Mouse (Mus musculus): ENCODE results near the gene Idh2.

The Idh2 gene

GRCm38 (mm10) chr7:80085970-80086715 lies 29.0 kb downstream of the Idh2 start:
- no peak for DNase-seq (ENCODE audit: low spot score in 2 of 2)

GRCm38 (mm10) chr7:80084484-80084931 lies 30.7 kb downstream of the Idh2 start:
- no peak for DNase-seq (ENCODE audit: low spot score in 2 of 2)

- DNase-seq (ENCODE audit: low spot score in 2 of 2), result no peak
Measured at GRCm38 (mm10) chr7:80081586-80082554, 33.3 kb downstream of the Idh2 start.

DNA sequence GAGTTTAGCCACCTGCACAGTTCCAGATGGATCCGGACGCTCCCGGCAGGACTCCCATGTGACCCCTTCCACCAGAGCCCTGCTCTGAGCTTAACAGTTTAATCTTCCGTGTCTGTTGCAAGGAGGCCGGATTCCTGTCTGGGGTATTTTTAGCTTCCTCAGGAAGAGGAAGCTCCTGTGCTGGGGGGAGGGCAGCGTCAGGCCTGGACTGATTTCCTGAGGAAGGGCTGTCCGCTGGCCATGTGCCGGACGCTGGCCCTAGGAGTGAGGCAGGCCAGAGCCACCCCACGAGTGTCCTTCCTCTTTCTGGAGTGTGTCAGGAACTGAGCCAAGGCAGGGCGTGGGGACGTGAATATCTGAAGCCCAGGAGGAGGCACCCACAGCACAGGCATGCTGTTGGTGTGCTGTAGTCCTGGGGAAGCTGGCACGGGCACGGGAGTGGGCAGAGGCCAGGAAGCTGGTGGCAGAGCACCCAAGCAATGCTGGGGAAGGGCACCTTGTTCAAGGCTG lies 36.3 kb downstream of the Idh2 start:
- DNase-seq (ENCODE audit: low spot score in 2 of 2), result peak; percentile 95 to 98

DNA sequence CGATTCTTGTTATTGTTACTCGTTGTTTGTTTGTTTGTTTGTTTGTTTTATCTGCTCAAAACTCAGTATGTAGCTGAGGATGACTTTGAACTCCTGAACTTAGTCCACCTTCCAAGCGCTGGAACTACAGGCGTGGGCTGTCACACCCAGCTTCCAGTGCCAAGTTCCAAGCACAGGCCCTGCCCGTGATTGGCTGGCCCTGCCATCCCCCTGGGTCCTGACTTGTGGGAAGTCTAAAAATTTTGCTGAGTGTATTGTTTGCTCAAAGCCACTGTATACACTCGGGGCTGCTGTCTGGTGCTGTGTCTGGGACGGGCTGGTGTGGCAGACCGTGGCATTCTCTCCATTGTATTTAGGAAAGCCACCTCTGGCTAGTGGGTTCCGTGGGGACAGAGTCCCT lies 37.4 kb downstream of the Idh2 start:
- DNase-seq (ENCODE audit: low spot score in 2 of 2), result peak in 1 of 2 experiments; percentile 68

DNA sequence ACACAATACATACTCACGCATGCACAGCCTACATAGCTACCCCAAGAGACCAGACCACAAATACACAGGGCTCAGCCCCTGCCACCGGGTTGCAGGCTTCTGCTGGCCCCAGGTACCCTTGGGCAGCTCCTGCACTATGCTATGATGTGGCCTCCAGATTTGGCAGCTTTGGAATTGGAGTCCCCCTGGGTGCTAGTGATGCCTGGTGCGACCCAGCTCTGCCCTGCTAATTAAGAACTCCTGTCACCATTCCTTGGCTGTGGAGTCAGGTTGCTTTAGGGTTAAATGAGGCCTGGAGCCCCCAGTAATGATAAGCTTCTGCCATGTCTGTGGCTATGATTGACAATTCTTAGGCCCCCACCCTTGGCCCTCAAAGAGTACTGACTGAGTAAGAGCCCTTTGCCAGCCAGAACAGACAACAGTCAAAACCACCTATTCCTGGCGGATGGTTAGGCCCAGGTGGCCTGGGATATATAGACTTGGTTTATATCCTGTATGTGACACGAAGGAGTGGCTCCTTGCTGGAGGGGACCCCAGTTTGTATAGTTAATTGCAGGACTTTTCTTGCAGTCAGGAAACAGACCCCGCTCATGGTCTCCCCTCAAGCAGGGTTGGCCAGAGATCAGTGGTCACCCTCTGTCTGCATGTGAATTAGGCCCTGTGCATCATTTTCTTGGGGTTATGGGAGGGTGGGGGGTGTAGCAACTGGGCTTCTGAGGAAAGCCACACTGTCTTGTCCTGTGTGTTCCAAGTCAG lies 38.1 kb downstream of the Idh2 start:
- DNase-seq (ENCODE audit: low spot score in 2 of 2), result no peak

DNA sequence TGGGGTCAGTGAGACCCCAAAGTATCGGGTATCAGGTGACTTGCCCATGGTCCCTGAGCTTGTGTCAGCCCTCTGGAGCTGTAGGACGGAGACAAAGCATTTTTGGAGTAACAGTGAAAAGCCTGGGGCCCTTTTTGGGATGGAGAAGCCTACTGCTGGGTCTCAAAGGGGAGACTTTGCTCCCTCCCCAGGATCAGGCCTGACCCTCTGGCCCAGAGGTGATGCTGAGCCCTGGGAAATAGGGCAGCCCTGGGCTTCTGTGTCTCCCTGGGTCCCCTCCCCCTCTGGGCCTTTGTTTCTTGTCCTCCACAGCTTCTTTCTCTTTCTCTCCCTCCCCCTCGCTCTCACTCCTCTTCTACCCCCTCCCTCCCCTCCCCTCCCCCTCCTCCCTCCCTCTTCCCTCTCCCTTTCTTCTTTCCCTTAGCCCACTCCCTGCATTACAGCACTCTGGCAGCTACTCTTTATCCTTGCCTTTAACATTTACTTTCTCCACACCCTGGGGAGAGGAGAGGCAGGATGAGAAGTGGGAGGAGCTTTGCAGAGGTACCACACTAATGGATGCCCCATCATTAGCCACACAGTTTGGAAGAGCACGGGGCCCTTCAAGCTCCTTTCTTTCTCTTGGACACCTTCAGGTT lies 39.1 kb downstream of the Idh2 start:
- DNase-seq (ENCODE audit: low spot score in 2 of 2), result no peak

DNA sequence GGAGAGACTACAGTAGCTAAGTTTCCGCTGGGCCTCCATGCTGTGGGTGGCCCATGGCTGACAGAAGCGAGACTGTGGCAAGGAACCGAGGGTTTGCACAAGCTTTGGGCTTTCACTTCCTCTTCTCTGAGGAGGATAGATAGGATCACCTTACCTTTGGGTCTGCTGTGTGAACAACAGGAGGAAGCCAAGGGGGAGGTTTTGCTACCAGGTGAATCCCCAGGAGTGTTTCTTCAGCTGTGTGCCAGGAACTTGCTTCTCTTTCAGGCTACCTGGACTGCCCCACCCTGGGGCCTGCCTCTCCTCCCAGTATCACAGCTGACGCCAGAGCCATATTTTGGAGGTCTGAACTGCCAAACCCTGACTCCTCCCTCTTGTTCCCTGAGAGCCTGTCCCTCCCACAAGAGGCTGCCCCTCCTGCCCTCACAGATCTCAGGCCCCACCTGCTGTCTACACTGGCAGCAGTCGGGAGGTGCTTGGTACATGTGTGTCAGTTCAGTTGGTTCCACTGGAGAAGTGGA lies 40.2 kb downstream of the Idh2 start:
- DNase-seq (ENCODE audit: low spot score in 2 of 2), result peak; percentile 66 to 69

DNA sequence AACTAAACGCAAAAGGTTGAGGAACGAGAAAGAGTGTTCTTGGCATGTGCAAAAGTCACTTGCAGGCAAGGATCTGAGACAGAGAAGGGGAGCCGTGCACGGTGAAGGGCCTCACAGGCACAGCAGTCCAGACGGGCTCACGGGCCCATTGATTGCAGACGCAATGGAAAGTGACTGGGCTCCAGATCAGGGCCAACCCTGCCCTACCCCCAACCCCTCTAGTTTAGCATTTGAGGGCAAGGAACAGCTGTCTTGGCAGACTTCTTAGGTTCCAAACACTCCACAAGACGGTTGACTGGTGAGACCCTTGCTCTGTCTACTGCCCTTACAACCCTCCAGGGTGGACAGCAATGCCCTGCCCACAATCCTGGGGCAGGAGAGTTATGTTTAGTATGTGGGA lies 41.7 kb downstream of the Idh2 start:
- DNase-seq (ENCODE audit: low spot score in 2 of 2), result no peak

- DNase-seq (ENCODE audit: low spot score in 2 of 2), result no peak
Measured at GRCm38 (mm10) chr7:80072297-80072696, 42.9 kb downstream of the Idh2 start.

DNA sequence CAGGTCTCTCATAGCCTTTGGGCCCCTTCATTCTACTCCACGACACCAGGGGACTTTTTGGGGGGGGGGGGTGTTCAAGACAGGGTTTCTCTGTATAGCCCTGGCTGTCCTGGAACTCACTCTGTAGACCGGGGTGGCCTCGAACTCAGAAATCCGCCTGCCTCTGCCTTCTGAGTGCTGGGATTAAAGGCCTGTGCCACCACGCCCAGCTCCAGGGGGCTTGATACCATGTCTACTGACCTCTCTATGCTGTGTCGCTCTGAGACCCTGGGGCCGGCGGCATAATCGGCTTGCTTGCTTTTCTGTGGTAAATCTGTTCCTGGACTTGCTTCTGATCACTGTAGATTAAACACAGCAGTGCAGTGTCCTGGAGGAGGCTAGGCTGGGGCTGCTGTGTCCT lies 44.0 kb downstream of the Idh2 start:
- no peak for DNase-seq (ENCODE audit: low spot score in 2 of 2)

DNA sequence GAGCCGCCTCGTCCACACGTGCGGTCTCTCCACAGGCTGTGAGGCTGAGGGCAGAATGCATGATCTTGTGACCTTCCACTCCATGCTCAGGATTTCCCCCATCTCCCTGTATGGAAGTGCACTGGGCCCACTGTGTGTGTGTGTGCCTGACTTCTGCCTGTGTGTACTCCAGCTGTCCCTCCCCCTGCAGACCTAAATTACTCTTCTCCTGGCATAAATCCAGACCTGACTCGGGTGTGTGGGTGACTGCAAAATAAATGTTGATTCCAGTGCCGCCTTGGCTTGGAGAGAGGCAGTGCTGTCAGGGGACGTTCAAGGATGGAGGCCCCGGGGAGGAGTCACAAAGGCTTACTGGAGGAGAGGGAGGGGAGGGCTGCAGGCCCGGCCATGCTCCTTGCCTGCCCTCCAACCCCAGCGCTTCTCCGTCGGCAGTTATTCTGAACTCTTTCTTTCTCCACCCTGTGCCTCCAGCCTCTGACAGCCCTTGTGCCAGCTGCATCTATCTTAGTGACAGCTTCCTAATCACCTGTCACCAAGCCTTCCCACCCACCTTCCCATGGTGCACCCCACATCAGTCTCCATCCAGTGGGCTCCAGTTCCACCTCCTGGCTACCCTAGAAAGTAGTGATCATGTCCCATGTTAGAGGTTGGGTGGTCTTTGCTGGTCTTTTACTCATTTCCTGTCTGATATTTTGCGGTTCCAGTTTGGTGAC lies 45.4 kb downstream of the Idh2 start:
- peak; percentile 62 to 76 for DNase-seq (ENCODE audit: low spot score in 2 of 2)

DNA sequence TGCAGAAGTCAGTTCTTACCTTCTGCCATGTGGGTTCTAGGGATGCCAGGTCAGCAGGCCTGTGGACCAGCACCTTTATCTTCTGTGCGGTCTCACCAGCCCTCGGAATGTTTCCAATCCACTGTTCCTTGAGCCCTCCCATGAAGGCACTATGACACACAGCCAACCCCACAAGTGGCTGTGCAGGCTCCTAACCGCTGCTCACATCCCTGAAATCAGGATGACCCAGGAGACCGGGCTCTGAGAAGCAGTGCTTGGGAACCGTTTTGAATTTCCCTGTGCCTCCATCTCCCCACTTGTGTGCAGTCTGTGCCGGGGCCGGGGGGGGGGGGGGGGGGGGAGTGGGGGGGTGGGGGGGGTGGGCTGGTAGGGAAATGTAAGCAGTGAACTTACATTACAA lies 46.9 kb downstream of the Idh2 start:
- no peak for DNase-seq (ENCODE audit: low spot score in 2 of 2)

DNA sequence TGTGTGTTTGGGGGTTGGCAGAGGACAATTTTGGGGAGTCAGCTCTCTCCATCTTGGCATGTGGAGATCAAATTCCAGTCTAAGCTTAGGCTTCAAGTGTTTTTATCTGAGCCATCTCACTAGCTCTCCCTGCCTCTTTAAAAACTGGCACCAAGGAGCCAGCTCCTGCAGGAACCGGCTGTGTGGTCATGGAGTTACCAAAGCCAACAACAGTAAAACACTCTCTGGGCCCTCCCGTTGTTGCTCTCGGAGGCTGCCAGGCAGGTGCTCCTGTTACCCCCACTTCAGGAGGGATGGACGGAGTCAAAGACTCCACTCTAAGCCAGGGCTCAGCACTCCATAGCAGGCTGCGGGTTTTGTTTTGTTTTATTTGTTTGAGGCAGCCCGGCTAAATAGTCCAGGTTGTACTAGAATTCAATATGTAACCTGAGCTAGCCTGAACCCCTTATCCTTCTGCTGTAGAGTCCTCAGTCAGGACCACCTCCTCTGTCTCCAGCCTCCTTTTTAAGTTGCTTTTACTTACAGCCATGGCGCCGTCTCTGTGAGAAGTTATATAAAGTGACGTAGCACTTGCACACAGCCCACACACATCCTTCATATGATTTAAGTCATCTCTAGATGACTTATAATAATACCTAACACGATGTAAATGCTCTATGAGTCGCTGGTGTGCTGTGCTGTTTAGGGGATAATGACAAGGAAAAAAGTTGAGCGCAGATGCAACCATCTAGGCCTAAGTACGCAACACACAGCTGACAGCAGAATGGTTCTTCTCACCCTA lies 48.3 kb downstream of the Idh2 start:
- DNase-seq (ENCODE audit: low spot score in 2 of 2), result no peak

- DNase-seq (ENCODE audit: low spot score in 2 of 2), result no peak
Measured at GRCm38 (mm10) chr7:80065250-80065649, 49.9 kb downstream of the Idh2 start.

DNA sequence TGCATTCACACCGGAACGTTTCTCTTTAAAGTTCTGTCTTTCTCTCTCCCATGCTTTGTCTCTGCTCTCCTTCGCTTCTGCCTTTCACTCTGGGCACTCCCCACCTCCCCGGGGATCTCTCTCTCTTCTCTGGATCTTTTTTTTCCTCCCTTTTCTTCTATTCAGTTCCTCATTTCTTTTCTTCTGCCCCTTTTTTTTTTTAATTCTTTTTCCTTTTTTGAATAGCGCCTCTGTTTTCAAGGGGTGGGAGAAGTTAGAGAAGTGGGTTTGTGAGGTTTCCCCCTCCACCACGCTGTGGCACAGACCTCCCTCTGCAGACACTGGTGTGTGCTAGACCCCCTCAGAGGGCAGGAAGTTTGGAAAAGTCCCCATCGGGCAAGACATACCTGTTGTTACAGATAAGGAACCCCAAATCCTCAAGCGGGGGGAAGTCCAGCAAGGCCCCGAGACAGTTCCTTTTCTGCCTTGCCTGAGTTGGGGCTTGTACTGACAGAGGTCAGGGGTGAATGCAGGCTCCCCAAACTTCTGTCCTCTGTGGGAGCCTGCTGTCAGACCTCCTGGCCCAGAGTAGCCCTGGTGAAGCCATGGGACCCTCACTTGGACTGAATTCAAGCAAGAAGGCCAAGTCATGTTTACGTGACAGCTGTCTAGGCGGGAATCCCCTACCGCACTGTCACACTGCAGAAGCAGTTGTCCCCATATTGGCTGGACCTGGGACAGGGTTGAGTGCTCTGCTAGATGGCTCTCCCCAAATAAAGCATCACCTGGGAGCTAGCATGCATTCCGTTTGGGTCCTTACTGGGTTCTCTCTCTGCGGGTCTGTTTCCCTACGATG lies 51.1 kb downstream of the Idh2 start:
- no peak for DNase-seq (ENCODE audit: low spot score in 2 of 2)

DNA sequence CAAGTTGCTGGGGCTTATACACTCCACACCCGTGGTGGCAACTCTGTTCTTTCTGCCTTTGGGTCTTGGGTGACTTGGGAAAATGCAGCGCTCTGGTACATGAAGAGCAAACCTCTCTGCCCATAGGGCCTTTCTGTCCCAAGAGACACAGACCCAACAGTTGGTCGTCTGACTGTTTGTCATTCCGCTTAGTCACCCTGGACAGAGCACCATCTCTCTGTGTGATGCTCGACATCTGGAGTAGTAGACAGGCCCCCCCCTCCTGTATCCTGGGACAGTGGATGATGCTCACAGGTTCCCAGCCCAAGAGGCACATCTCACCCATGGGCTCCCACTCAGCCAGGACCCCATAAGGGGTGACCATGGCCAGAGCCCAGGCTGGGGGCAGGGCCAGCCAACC lies 51.9 kb downstream of the Idh2 start:
- no peak for DNase-seq (ENCODE audit: low spot score in 2 of 2)

- no peak for DNase-seq (ENCODE audit: low spot score in 2 of 2)
Measured at GRCm38 (mm10) chr7:80062083-80062826, 52.9 kb downstream of the Idh2 start.
